Mouse (Mus musculus): ENCODE measurements around the gene Cd86. TPM values are rescaled to one million over a fixed set of nuclear protein-coding genes. Genes with fewer than 3 reads are reported as not detected.
A peak's percentile ranks its signal among the peaks of the same experiment; 100 is the strongest.

The Cd86 gene
- polyA plus RNA-seq, 2 experiments, result 1.7 to 2.4 TPM

DNA sequence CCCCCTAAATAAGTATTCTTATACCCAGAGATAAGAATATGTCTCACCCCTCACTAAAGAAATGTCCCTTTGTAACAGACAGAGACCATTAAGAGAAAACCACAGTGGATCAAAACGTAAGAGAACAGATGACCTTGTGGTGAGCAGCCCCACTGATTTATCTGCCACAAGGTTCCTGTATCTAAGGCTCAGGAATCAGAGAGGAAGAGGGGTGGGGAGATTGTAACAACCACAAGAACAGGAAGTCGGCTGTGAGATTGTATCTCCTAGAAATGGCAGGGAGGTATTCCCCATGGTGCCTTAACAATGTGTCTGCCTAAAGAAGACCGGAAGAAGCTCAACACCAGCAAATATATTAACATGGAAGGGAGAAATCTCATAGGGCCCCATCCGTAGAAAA is 77.9 kb downstream of the Cd86 start:
- H3K9ac ChIP-seq (ENCODE audit: low read depth, low read length, severe bottlenecking), result no peak overlapping the region
- H3K27me3 ChIP-seq (ENCODE audit: control insufficient read depth, insufficient read depth, low read length), result no peaks in the 10 kb centered on the region
- ATAC-seq (ENCODE audit: low FRiP score, low read depth) (no peak), DNase-seq (ENCODE audit: low spot score) (no peak)
- no peak overlapping the region for H3K4me3 ChIP-seq (replicated peaks; ENCODE audit: low read length)
- no peaks in the 10 kb centered on the region for H3K4me1 ChIP-seq (ENCODE audit: control insufficient read depth, insufficient read depth, low read length)
- no peak overlapping the region for H3K27ac ChIP-seq (replicated peaks; ENCODE audit: low read depth, low read length)
- no peak overlapping the region for H3K4me2 ChIP-seq (replicated peaks; ENCODE audit: low read depth, low read length, severe bottlenecking)
- H3K9me3 ChIP-seq (ENCODE audit: control insufficient read depth, low read length), result no peaks in the 10 kb centered on the region
- TF ChIP-seq POLR2A (IDR thresholded peaks at IDR 0.05; ENCODE audit: borderline replicate concordance, extremely low read depth, insufficient read depth, insufficient read length), result no peak
- 62% methylated on average over 4 of the region's 4 CpGs for WGBS
- no peaks in the 10 kb centered on the region for H3K36me3 ChIP-seq (ENCODE audit: control insufficient read depth, insufficient read depth, low read length)

DNA sequence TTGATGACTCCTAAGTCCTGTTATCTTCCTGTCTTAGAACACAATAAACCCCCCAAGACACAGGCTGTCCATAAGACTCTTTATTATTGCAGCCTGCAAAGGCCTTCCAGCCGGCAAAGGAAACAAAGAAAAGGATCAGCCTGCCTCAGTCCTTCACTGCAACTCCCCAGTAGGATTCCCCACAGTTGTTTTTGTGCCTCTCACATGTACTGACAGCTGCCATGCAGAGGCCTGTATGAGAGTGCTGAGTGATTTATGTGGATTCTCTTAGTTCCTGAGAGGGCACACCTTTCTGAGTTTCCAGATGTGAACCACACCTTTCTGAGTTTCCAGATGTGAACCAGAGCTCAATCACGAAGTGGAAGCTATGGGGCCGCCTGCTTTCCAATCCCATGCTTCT is 83.8 kb downstream of the Cd86 start:
- no peak; the same call in 1 of the 2 replicates for ATAC-seq (ENCODE audit: low FRiP score, low read depth)
- no peak overlapping the region for H3K27ac ChIP-seq (replicated peaks; ENCODE audit: low read depth, low read length)
- WGBS, result 36% methylated on average over 3 of the region's 3 CpGs
- H3K9me3 ChIP-seq (ENCODE audit: control insufficient read depth, low read length), result no peaks in the 10 kb centered on the region
- no peak overlapping the region for H3K4me2 ChIP-seq (replicated peaks; ENCODE audit: low read depth, low read length, severe bottlenecking)
- H3K27me3 ChIP-seq (ENCODE audit: control insufficient read depth, insufficient read depth, low read length), result no peaks in the 10 kb centered on the region
- no peak for DNase-seq (ENCODE audit: low spot score)
- no peak for TF ChIP-seq POLR2A (IDR thresholded peaks at IDR 0.05; ENCODE audit: borderline replicate concordance, extremely low read depth, insufficient read depth, insufficient read length)
- H3K4me1 ChIP-seq (ENCODE audit: control insufficient read depth, insufficient read depth, low read length), result peaks cover 4% of the 10 kb centered on the region
- H3K9ac ChIP-seq (ENCODE audit: low read depth, low read length, severe bottlenecking), result no peak overlapping the region
- no peak overlapping the region for H3K4me3 ChIP-seq (replicated peaks; ENCODE audit: low read length)
- H3K36me3 ChIP-seq (ENCODE audit: control insufficient read depth, insufficient read depth, low read length), result no peaks in the 10 kb centered on the region

DNA sequence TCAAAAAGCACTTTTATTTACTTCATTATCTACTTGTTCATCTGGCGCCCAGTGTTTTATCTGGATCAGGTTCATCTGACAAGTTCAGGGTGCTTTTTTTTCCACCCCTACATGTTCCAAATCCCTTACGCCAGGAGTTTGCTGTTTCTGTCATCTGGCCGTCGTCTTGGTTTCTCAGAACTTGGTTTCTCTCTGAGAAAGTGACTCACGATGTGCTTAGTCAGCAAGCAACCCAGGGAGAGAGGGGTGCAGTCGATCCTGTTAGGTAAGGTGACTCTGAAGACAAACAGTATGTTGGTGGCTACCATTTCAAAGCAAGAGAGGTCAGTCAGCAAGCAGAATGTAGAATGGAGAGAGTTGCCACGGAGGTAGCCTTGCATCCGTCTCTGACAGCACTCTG is 93.9 kb downstream of the Cd86 start:
- ATAC-seq (ENCODE audit: low FRiP score, low read depth), result no peak

DNA sequence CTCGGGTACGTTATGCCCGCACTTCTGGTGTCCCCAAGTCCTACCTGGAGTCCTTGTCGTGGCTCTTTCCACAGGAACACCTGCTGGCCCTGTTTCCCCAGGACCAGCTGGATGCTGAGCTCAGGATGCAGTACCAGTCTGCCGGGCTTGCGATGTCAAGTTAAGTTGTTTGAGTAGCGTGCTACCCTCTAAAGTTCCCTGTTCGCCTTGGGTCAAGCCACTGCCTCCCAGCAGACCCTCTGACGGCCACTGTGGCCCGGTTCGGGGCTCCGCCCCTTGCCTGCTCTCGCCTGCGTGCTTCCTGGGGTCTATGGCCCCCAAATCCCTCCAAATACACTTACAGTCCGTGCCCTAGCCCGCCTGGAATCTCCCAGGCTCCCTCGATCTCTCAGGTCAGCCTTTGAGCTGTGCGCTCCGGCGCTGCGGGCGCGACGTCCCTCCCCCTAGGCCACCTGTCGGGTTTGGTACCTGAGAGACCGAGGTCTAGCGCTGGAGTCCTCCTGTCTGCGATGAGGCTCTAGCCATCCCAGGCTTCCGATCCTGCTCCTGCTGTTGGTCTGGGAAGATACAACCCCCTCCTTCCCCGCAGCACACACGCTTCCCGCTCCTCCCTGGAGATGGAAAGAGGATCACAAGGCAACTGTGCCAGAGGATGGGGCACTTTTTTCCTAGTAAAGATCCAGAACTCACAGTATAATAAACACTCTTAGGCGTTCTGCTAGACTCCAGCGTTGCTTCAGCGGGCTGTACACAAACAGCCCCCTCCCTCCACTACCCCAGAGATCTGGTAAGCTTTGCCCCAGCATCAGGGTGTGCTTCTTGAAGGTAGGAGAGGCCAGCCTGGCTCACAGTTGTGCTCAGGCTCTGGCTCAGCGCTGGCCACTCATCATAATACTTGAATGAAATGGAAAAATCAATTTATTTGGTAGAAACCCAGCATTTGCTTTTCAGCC is 104.2 kb downstream of the Cd86 start, which contains the start of gene Casr:
Casr (minus strand) TSS at position 756 of the 953 bp plus-strand sequence.
- no peak within 1 kb of the TSS for H3K27ac ChIP-seq (replicated peaks; ENCODE audit: low read depth, low read length)
- H3K4me3 ChIP-seq (replicated peaks; ENCODE audit: low read length), result peak within 1 kb of the TSS; percentile 31
- DNase-seq (ENCODE audit: low spot score) (no peak), ATAC-seq (ENCODE audit: low FRiP score, low read depth) (no peak)
- no peaks in the 10 kb centered on the region for H3K36me3 ChIP-seq (ENCODE audit: control insufficient read depth, insufficient read depth, low read length)
- H3K4me1 ChIP-seq (ENCODE audit: control insufficient read depth, insufficient read depth, low read length), result peaks cover 6% of the 10 kb centered on the region; the same call in 1 of the 2 replicates
- H3K27me3 ChIP-seq (ENCODE audit: control insufficient read depth, insufficient read depth, low read length), result peaks cover 12% of the 10 kb centered on the region
- 4% methylated on average over 36 of the region's 36 CpGs for WGBS
- peak within 1 kb of the TSS; percentile 56 for H3K4me2 ChIP-seq (replicated peaks; ENCODE audit: low read depth, low read length, severe bottlenecking)
- peak within 1 kb of the TSS; percentile 16; the same call in 1 of the 2 replicates for H3K9ac ChIP-seq (ENCODE audit: low read depth, low read length, severe bottlenecking)
- no peak for TF ChIP-seq POLR2A (IDR thresholded peaks at IDR 0.05; ENCODE audit: borderline replicate concordance, extremely low read depth, insufficient read depth, insufficient read length)
- no peaks in the 10 kb centered on the region for H3K9me3 ChIP-seq (ENCODE audit: control insufficient read depth, low read length)

More for the DNA sequence above, 93.9 kb downstream of the Cd86 start:
- Histone ChIP-seq H3K4me2 (replicated peaks; ENCODE audit: low read depth, low read length, severe bottlenecking) (no peak overlapping the region), H3K4me3 (replicated peaks; ENCODE audit: low read length) (no peak overlapping the region), H3K4me1 (ENCODE audit: control insufficient read depth, insufficient read depth, low read length) (no peaks in the 10 kb centered on the region), H3K27ac (replicated peaks; ENCODE audit: low read depth, low read length) (no peak overlapping the region), H3K27me3 (ENCODE audit: control insufficient read depth, insufficient read depth, low read length) (no peaks in the 10 kb centered on the region), H3K9ac (ENCODE audit: low read depth, low read length, severe bottlenecking) (no peak overlapping the region), H3K9me3 (ENCODE audit: control insufficient read depth, low read length) (no peaks in the 10 kb centered on the region), H3K36me3 (ENCODE audit: control insufficient read depth, insufficient read depth, low read length) (no peaks in the 10 kb centered on the region)
- no peak for TF ChIP-seq POLR2A (IDR thresholded peaks at IDR 0.05; ENCODE audit: borderline replicate concordance, extremely low read depth, insufficient read depth, insufficient read length)
- 71% methylated on average over 8 of the region's 8 CpGs for WGBS
- no peak for DNase-seq (ENCODE audit: low spot score)

DNA sequence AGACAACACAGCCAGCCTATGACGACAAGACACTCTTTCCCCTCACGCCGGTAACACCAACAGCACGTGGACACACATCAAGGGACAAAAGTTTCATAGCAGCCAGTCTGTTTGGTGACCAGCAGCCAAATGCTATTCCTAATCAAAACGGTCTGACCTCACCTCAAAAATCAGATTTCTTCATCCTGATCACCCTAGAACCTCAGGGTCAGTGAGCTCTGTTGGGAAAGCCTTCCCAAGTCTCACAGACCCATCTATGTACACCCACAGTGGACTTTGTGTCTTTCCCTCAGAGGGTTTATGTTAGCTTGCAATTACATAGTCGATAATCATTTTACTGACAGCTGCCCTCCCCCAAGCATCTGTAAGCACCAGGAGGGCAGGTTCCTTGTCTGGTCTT is 106.3 kb downstream of the Cd86 start:
- no peaks in the 10 kb centered on the region for H3K36me3 ChIP-seq (ENCODE audit: control insufficient read depth, insufficient read depth, low read length)
- no peak for ATAC-seq (ENCODE audit: low FRiP score, low read depth)
- H3K9ac ChIP-seq (ENCODE audit: low read depth, low read length, severe bottlenecking), result no peak overlapping the region
- H3K4me2 ChIP-seq (replicated peaks; ENCODE audit: low read depth, low read length, severe bottlenecking), result no peak overlapping the region
- no peak for DNase-seq (ENCODE audit: low spot score)
- no peak for TF ChIP-seq POLR2A (IDR thresholded peaks at IDR 0.05; ENCODE audit: borderline replicate concordance, extremely low read depth, insufficient read depth, insufficient read length)
- no peaks in the 10 kb centered on the region for H3K9me3 ChIP-seq (ENCODE audit: control insufficient read depth, low read length)
- 83% methylated on average over 6 of the region's 6 CpGs for WGBS
- peaks cover 6% of the 10 kb centered on the region; the same call in 1 of the 2 replicates for H3K4me1 ChIP-seq (ENCODE audit: control insufficient read depth, insufficient read depth, low read length)
- no peak overlapping the region for H3K27ac ChIP-seq (replicated peaks; ENCODE audit: low read depth, low read length)
- peaks cover 12% of the 10 kb centered on the region for H3K27me3 ChIP-seq (ENCODE audit: control insufficient read depth, insufficient read depth, low read length)
- H3K4me3 ChIP-seq (replicated peaks; ENCODE audit: low read length), result no peak overlapping the region
